Mouse (Mus musculus): ENCODE results near the gene Fam216b. TPM values are rescaled to one million over a fixed set of nuclear protein-coding genes. Genes with fewer than 3 reads are reported as not detected.

Fam216b gene
- total and polyA plus RNA-seq, 3 experiments = not detected

DNA sequence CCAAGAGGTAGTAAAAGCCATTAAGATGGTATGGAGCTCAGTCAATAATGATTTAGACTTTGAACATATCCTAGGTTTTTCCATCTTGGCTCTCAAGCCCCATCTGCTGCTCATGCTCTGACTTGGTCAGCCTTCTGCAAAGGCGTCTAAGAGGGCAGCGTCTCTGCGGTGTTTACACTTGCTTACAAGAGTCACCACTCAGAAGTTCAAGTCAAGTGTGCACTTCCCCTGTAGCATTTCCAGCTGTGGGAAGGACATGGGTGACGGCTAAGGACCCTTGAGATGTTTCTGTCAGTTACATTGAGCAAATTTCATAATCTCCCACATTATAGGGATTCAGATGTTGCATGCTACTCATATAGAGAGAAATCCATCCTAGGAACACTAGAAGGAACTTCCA lies 40.1 kb downstream of the Fam216b start:
- no peaks in the 10 kb centered on the region for H3K36me3 ChIP-seq (ENCODE audit: control insufficient read depth in 1 of 2, insufficient read depth in 2 of 2, low read length in 2 of 2)
- TF ChIP-seq TAL1 (IDR thresholded peaks at IDR 0.05; ENCODE audit: low read length) (no peak), ETS1 (IDR thresholded peaks at IDR 0.05; ENCODE audit: low read depth, low read length) (no peak), ZKSCAN1 (IDR thresholded peaks at IDR 0.05; ENCODE audit: low read depth, low read length) (no peak), RCOR1 (IDR thresholded peaks at IDR 0.05; ENCODE audit: low read depth, low read length) (no peak), SIN3A (IDR thresholded peaks at IDR 0.05; ENCODE audit: low read length) (no peak), USF1 (IDR thresholded peaks at IDR 0.05; ENCODE audit: low read depth, low read length) (no peak), SMC3 (IDR thresholded peaks at IDR 0.05; ENCODE audit: low read depth, low read length) (no peak), ZNF384 (IDR thresholded peaks at IDR 0.05; ENCODE audit: low read depth, low read length) (no peak)
- no peak overlapping the region for H3K9ac ChIP-seq (ENCODE audit: control insufficient read depth, low read depth, low read length, poor library complexity, severe bottlenecking)
- H3K27ac ChIP-seq (ENCODE audit: control insufficient read depth, low read depth, low read length) = no peak overlapping the region
- H3K27me3 ChIP-seq (ENCODE audit: control insufficient read depth in 1 of 2, insufficient read depth in 2 of 2, low read length in 2 of 2) = no peaks in the 10 kb centered on the region
- H3K79me2 ChIP-seq (ENCODE audit: control insufficient read depth, insufficient read depth, low read length, poor library complexity) = no peaks in the 10 kb centered on the region
- no peaks in the 10 kb centered on the region for H3K9me3 ChIP-seq (replicated peaks; ENCODE audit: insufficient read depth, low read length)
- no peak for DNase-seq (ENCODE audit: low read depth, low spot score)
- H3K4me3 ChIP-seq (ENCODE audit: control insufficient read depth in 1 of 2, insufficient read depth in 1 of 2, low read depth in 2 of 2, low read length in 2 of 2) = no peak overlapping the region
- H3K4me1 ChIP-seq (ENCODE audit: control insufficient read depth in 1 of 2, insufficient read depth in 2 of 2, low read length in 2 of 2) = no peaks in the 10 kb centered on the region

DNA sequence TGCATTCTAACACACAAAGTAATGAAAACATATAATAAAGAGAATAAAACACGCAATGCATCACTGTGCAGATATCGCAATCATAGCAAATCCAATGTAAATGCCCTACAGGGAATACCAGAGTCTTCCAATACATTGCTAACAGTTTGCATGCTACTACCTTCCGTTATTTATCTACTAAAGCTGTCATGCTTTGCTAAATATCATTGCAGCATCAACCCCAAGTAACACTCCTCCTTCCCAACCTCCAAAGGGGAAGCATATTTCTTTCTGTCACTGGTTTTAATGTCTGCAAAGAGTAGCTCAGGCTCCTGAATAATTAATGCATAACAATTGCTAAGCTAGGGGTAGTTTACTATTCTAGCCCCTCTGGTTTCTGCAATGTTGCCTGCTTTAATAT lies 40.5 kb downstream of the Fam216b start:
- no peaks in the 10 kb centered on the region for H3K27me3 ChIP-seq (ENCODE audit: control insufficient read depth in 1 of 2, insufficient read depth in 2 of 2, low read length in 2 of 2)

DNA sequence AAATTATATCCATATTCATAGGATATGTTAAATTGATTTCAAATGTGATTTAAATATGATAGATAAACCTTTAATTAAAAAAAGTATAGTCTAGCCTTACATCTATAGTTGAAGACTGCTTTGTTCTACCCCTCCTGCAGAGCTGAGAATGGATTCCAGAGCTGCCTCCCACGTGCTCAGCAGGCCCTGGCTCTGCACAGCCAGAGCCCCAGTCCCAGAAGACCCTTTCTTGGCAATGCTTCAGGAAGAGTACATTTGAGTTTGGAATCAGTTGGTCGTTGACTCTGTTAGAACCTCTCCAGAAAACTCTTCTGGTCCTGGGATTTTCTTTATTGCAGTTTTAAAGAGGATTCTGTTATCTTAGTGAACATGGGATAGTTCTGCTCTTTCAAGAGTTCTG lies 45.7 kb downstream of the Fam216b start:
- DNase-seq (ENCODE audit: low read depth, low spot score) = no peak
- Histone ChIP-seq H3K4me3 (ENCODE audit: control insufficient read depth in 1 of 2, insufficient read depth in 1 of 2, low read depth in 2 of 2, low read length in 2 of 2) (no peak overlapping the region), H3K4me1 (ENCODE audit: control insufficient read depth in 1 of 2, insufficient read depth in 2 of 2, low read length in 2 of 2) (no peaks in the 10 kb centered on the region), H3K36me3 (ENCODE audit: control insufficient read depth in 1 of 2, insufficient read depth in 2 of 2, low read length in 2 of 2) (no peaks in the 10 kb centered on the region), H3K27ac (ENCODE audit: control insufficient read depth, low read depth, low read length) (no peak overlapping the region), H3K27me3 (ENCODE audit: control insufficient read depth in 1 of 2, insufficient read depth in 2 of 2, low read length in 2 of 2) (no peaks in the 10 kb centered on the region), H3K9ac (ENCODE audit: control insufficient read depth, low read depth, low read length, poor library complexity, severe bottlenecking) (no peak overlapping the region), H3K9me3 (replicated peaks; ENCODE audit: insufficient read depth, low read length) (no peaks in the 10 kb centered on the region), H3K79me2 (ENCODE audit: control insufficient read depth, insufficient read depth, low read length, poor library complexity) (no peaks in the 10 kb centered on the region)
- TF ChIP-seq UBTF (IDR thresholded peaks at IDR 0.05; ENCODE audit: borderline replicate concordance, insufficient read depth, low read depth, low read length) (no peak), TCF12 (IDR thresholded peaks at IDR 0.05; ENCODE audit: low read depth, low read length) (no peak), CHD1 (IDR thresholded peaks at IDR 0.05; ENCODE audit: low read depth, low read length) (no peak), MYC (IDR thresholded peaks at IDR 0.05; ENCODE audit: low read depth, low read length) (no peak)

More for the DNA sequence above, 40.5 kb downstream of the Fam216b start:
- DNase-seq (ENCODE audit: low read depth, low spot score) = no peak
- no peaks in the 10 kb centered on the region for H3K4me1 ChIP-seq (ENCODE audit: control insufficient read depth in 1 of 2, insufficient read depth in 2 of 2, low read length in 2 of 2)
- no peaks in the 10 kb centered on the region for H3K9me3 ChIP-seq (replicated peaks; ENCODE audit: insufficient read depth, low read length)
- no peak overlapping the region for H3K9ac ChIP-seq (ENCODE audit: control insufficient read depth, low read depth, low read length, poor library complexity, severe bottlenecking)
- H3K27ac ChIP-seq (ENCODE audit: control insufficient read depth, low read depth, low read length) = no peak overlapping the region
- H3K36me3 ChIP-seq (ENCODE audit: control insufficient read depth in 1 of 2, insufficient read depth in 2 of 2, low read length in 2 of 2) = no peaks in the 10 kb centered on the region
- H3K4me3 ChIP-seq (ENCODE audit: control insufficient read depth in 1 of 2, insufficient read depth in 1 of 2, low read depth in 2 of 2, low read length in 2 of 2) = no peak overlapping the region
- H3K79me2 ChIP-seq (ENCODE audit: control insufficient read depth, insufficient read depth, low read length, poor library complexity) = no peaks in the 10 kb centered on the region
- no peak for TF ChIP-seq MAFK (IDR thresholded peaks at IDR 0.05; ENCODE audit: borderline replicate concordance, low read depth, low read length)
- TF ChIP-seq JUND (IDR thresholded peaks at IDR 0.05; ENCODE audit: low read depth, low read length) = no peak
- TF ChIP-seq ELF1 (IDR thresholded peaks at IDR 0.05; ENCODE audit: low read depth, low read length) = no peak
- TF ChIP-seq NELFE (IDR thresholded peaks at IDR 0.05; ENCODE audit: low read depth, low read length) = no peak
- TF ChIP-seq SMC3 (IDR thresholded peaks at IDR 0.05; ENCODE audit: low read depth, low read length) = no peak
- no peak for TF ChIP-seq TCF12 (IDR thresholded peaks at IDR 0.05; ENCODE audit: low read depth, low read length)
- no peak for TF ChIP-seq SIN3A (IDR thresholded peaks at IDR 0.05; ENCODE audit: low read length)
- TF ChIP-seq ZMIZ1 (IDR thresholded peaks at IDR 0.05; ENCODE audit: low read depth, low read length) = no peak
- no peak for TF ChIP-seq UBTF (IDR thresholded peaks at IDR 0.05; ENCODE audit: borderline replicate concordance, insufficient read depth, low read depth, low read length)
- TF ChIP-seq POLR2AphosphoS5 (IDR thresholded peaks at IDR 0.05; ENCODE audit: borderline replicate concordance, low read depth, low read length) = no peak
- TF ChIP-seq ZC3H11A (IDR thresholded peaks at IDR 0.05; ENCODE audit: low read depth, low read length) = no peak
- no peak for TF ChIP-seq EP300 (IDR thresholded peaks at IDR 0.05; ENCODE audit: low read depth in 1 of 2, low read length in 2 of 2)
- no peak for TF ChIP-seq USF2 (IDR thresholded peaks at IDR 0.05; ENCODE audit: borderline replicate concordance in 1 of 2, insufficient read depth in 1 of 2, low read depth in 1 of 2, low read length in 2 of 2)
- no peak for TF ChIP-seq MAX (IDR thresholded peaks at IDR 0.05; ENCODE audit: low read length)
- TF ChIP-seq BHLHE40 (IDR thresholded peaks at IDR 0.05; ENCODE audit: borderline replicate concordance, low read depth, low read length) = no peak
- TF ChIP-seq TAL1 (IDR thresholded peaks at IDR 0.05; ENCODE audit: low read length) = no peak
- TF ChIP-seq TBP (IDR thresholded peaks at IDR 0.05; ENCODE audit: low read depth, low read length) = no peak
- TF ChIP-seq E2F4 (IDR thresholded peaks at IDR 0.05; ENCODE audit: borderline replicate concordance, low read depth, low read length) = no peak
- no peak for TF ChIP-seq GABPA (IDR thresholded peaks at IDR 0.05; ENCODE audit: low read depth, low read length)
- TF ChIP-seq ETS1 (IDR thresholded peaks at IDR 0.05; ENCODE audit: low read depth, low read length) = no peak
